Mouse (Mus musculus) stomach, postnatal 0 days (tissue): Measurements from ENCODE around the gene Xrra1. TPM values are rescaled to one million over a fixed set of nuclear protein-coding genes. Genes with fewer than 3 reads are reported as not detected.

Experiments
- ATAC-seq: fragments of 200-750 bp; cut with Nextera tagmentation; 2 replicates; pipeline ENCODE4 v1.8.0; 2017; ENCODE audit not compliant: low FRiP score, low TSS enrichment
- DNase-seq: peaks from one replicate; pipeline ENCODE4 v3.0.0-alpha.2; 2016; ENCODE audit warnings: low spot score
- H3K27ac ChIP-seq: fragments of 300-500 bp; sonication (generic); replicated peaks from 2 replicates; pipeline ENCODE4 v1.5.1; 2014; ENCODE audit warnings: mild to moderate bottlenecking, control low read depth
- H3K27me3 ChIP-seq: fragments of 300-500 bp; sonication (generic); 2 replicates; pipeline ENCODE4 v1.6.1; 2014; ENCODE audit warnings: low read length; ENCODE audit not compliant: control insufficient read depth, insufficient read depth
- H3K36me3 ChIP-seq: fragments of 300-500 bp; sonication (generic); 2 replicates; pipeline ENCODE4 v1.6.1; 2014; ENCODE audit warnings: low read length, mixed read lengths; ENCODE audit not compliant: control insufficient read depth, insufficient read depth
- H3K4me1 ChIP-seq: fragments of 300-500 bp; sonication (generic); replicated peaks from 2 replicates; pipeline ENCODE4 v1.6.1; 2014; ENCODE audit warnings: antibody characterized with exemption; ENCODE audit not compliant: control insufficient read depth, insufficient read depth
- H3K4me2 ChIP-seq: fragments of 300-500 bp; sonication (generic); replicated peaks from 2 replicates; pipeline ENCODE4 v1.6.1; 2014; ENCODE audit warnings: low read depth, mild to moderate bottlenecking, control low read depth, moderate library complexity
- H3K4me3 ChIP-seq: fragments of 300-500 bp; sonication (generic); 2 replicates; pipeline ENCODE4 v1.5.1; 2014; ENCODE audit warnings: low read depth, low read length, control low read depth
- H3K9ac ChIP-seq: fragments of 300-500 bp; sonication (generic); 2 replicates; pipeline ENCODE4 v1.6.1; 2014; ENCODE audit warnings: mild to moderate bottlenecking, low read length, control low read depth, mixed read lengths
- H3K9me3 ChIP-seq: fragments of 300-500 bp; sonication (generic); 2 replicates; pipeline ENCODE4 v1.6.1; 2016; ENCODE audit warnings: low read length; ENCODE audit not compliant: control insufficient read depth
- CTCF ChIP-seq: IDR thresholded peaks from 2 replicates; pipeline ENCODE4 v1.5.1; 2016; ENCODE audit warnings: antibody characterized with exemption, low read depth, mild to moderate bottlenecking, moderate library complexity
- EP300 ChIP-seq: optimal IDR thresholded peaks from 2 replicates; pipeline ENCODE3; 2016; ENCODE audit warnings: antibody characterized with exemption
- WGBS: fragments of 180-500 bp; shearing (Covaris S2); extraction: QIAGEN DNeasy Blood & Tissue Kit; methylation state at CpG from one replicate; pipeline ENCODE4 v1.1.7; 2014; 5-methylcytosine and 5-hydroxymethylcytosine counted together
- polyA plus RNA-seq: library from polyadenylated mRNA; unstranded; fragments of >200 nt; fragmentation: Nextera tagmentation; extraction: Ambion mirVana; gene quantifications from 2 replicates; pipeline ENCODE4 v1.2.1, GENCODE M21; 2015

Xrra1 gene
- polyA plus RNA-seq, 1 experiment from 2014 or later: 0.08 TPM

DNA sequence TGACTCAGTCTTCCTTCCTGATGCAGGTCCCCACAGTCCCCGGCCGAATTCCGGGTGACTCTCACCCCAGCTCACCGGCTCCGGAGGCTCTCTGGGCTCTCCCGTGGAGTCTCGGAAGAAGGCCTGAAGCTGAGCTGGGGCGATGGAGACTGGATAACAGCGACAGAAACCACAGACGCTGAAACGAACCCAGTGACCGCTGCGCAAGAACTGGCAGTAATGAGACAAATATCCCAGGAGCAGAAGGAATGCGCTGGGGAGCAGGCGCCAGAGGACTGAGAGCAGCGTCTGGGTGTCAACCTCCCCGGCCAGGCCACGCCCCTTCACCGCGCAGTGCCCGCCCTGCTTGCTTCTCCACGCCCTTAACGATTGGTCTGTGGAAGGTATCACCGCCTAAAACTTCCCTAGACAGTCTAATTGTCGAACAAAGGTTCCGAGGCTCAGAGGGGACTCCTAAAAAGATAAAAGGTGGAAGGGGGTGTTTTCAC lies 30.8 kb upstream of the Xrra1 start, which contains the start of gene Neu3:
Gene Neu3 (minus strand): TSS at position 335 of the 488 bp plus-strand sequence.
- H3K27me3 ChIP-seq: no peaks in the 10 kb centered on the region
- WGBS: 2% methylated on average over 26 of the region's 26 CpGs

DNA sequence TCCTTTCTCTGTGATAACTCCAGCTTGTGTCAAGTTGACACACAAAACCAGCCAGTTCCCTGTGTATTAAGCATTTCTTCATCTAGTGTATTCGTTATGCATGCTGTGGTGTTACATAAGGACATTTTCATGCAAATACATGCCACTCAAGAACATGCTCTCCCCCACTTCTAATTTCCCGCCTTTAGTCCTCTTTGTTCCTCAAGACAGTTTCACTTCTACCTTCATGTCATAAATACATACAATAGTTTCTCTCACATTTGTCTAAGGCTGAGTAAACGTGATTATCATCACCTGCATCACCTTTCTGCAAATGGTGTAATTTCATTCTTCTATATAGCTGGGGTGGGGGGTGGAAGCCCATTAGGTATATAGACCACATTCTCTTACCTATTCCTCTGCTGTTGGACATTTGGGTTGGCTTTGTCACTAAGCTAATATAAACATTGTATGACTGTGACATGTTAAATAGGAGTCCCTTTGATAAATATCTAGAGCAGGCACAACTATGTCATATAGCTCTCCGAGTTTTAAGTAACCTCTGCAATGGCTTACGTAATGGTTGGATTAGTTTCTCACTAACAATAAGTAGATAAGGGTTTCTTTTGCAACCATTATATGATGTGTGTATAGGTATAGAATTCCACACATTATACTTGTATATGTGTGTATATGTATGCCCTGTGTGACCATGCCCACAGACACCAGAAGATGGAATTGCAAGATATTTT lies 25.6 kb upstream of the Xrra1 start:
- TF ChIP-seq CTCF: no peak
- no peak for TF ChIP-seq EP300
- Histone ChIP-seq H3K4me3 (no peak overlapping the region), H3K9me3 (no peaks in the 10 kb centered on the region), H3K4me1 (peaks cover 4% of the 10 kb centered on the region), H3K36me3 (0 out of 2 replicates have a peak, but pooled peaks cover 3% of the 10 kb centered on the region), H3K27me3 (no peaks in the 10 kb centered on the region), H3K4me2 (no peak overlapping the region), H3K9ac (no peak overlapping the region), H3K27ac (no peak overlapping the region)
- no peak for DNase-seq
- ATAC-seq: no peak
- WGBS: 64% methylated on average over 5 of the region's 5 CpGs

More for the DNA sequence above, 30.8 kb upstream of the Xrra1 start, which contains the start of gene Neu3:
- TF ChIP-seq CTCF (peak; percentile 61), EP300 (no peak)
- Histone ChIP-seq H3K9me3 (no peaks in the 10 kb centered on the region), H3K9ac (peak within 1 kb of the TSS; percentile 69), H3K27ac (peak within 1 kb of the TSS; percentile 88), H3K4me1 (no peaks in the 10 kb centered on the region), H3K4me3 (peak within 1 kb of the TSS; percentile 50), H3K36me3 (no peaks in the 10 kb centered on the region), H3K4me2 (peak within 1 kb of the TSS; percentile 65)
- peak; percentile 99 for ATAC-seq
- DNase-seq: peak; percentile 96

DNA sequence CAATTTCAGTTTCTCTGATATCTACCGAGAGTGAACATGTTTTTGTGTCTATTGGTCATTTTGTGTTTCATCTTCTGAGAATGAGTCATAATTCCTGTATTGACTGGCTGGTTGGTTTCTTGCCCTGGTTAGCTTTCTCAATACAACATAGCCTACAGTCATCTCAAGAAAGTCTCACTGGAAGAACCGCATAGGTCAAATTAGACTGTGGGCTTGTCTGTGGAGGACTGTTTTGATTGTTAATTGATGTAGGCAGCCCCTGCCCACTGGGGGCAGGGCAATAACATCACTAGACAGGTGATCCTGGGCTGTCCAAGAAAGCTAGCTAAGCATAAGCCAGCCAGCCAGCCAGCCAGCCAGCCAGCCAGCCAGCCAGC lies 25.1 kb upstream of the Xrra1 start:
- DNase-seq (no peak), ATAC-seq (no peak)
- Histone ChIP-seq H3K4me2 (no peak overlapping the region), H3K27me3 (no peaks in the 10 kb centered on the region), H3K4me1 (peaks cover 4% of the 10 kb centered on the region), H3K4me3 (no peak overlapping the region), H3K27ac (no peak overlapping the region), H3K9ac (no peak overlapping the region), H3K9me3 (no peaks in the 10 kb centered on the region), H3K36me3 (0 out of 2 replicates have a peak, but pooled peaks cover 3% of the 10 kb centered on the region)
- 95% methylated on average over 2 of the region's 2 CpGs for WGBS
- no peak for TF ChIP-seq EP300
- no peak for TF ChIP-seq CTCF

DNA sequence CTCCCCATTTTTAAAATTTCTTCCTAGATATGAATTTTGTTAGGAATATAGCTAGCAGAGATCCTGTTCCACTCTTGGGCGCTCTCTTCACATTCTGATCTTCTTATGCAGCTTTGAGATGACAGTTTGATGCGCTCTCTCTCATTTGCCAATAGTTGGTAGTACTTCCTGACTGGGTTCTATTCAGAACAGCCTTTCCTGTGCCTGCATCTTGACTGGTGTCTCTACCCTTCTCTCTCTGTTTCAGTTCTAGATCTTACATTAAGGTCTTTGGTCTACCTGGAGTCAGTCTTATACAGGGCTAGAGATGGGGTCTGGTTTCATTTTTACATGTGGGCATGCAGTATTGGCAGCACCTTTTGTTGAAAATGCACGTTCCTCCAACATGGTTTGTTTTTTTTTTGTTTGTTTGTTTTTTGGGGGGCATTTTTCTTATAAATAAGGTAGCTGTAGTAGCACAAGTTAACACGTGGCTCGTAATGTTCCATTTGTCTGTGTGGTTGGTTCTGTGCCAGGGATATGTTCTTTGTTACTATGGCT lies 24.5 kb upstream of the Xrra1 start:
- TF ChIP-seq CTCF (no peak), EP300 (no peak)
- Histone ChIP-seq H3K27me3 (no peaks in the 10 kb centered on the region), H3K4me1 (peaks cover 4% of the 10 kb centered on the region), H3K27ac (no peak overlapping the region), H3K36me3 (peaks cover 6% of the 10 kb centered on the region; the same call in 1 of the 2 replicates), H3K4me3 (no peak overlapping the region), H3K4me2 (no peak overlapping the region), H3K9me3 (no peaks in the 10 kb centered on the region), H3K9ac (no peak overlapping the region)
- no peak for DNase-seq
- ATAC-seq: no peak
- 78% methylated on average over 5 of the region's 5 CpGs for WGBS

DNA sequence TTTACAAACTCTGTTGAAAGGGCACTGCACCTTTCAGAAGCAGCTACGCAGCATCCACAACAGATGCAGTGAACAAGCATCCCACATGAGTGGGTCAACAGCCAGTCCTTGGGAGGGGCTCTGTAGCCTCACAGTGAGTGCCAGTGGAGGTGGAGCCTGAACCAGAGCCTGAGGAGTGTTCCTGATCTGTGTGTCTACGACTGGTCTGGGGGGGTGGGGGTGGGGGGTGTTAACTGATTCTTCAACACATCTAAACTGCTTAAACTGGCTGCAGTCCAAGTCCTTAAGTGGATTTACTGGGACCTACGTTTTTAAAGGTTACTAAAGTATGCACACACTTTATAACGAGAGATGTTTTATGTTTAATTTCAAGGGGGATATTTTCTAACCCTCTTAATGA lies 22.1 kb upstream of the Xrra1 start:
- Histone ChIP-seq H3K36me3 (peaks cover 15% of the 10 kb centered on the region), H3K27ac (0 out of 2 replicates have a peak overlapping the region, but pooled peaks have one; percentile 13), H3K4me3 (no peak overlapping the region), H3K9ac (no peak overlapping the region), H3K9me3 (no peaks in the 10 kb centered on the region), H3K4me2 (no peak overlapping the region), H3K4me1 (peaks cover 4% of the 10 kb centered on the region), H3K27me3 (no peaks in the 10 kb centered on the region)
- WGBS: 33% methylated on average over 4 of the region's 4 CpGs
- ATAC-seq (0 out of 2 replicates have a peak, but pooled peaks have one; percentile 39), DNase-seq (no peak)
- TF ChIP-seq EP300: no peak
- no peak for TF ChIP-seq CTCF
